Mouse (Mus musculus): ENCODE results near the gene Ephb1. TPM values are rescaled to one million over a fixed set of nuclear protein-coding genes. Genes with fewer than 3 reads are reported as not detected.

Ephb1 gene
- polyA plus RNA-seq, 1 experiment from 2014 or later: 1.0 TPM

GRCm38 (mm10) chr9:102075539-102075938 lies 279.0 kb downstream of the Ephb1 start:
- WGBS: 59% methylated on average over 4 of the region's 4 CpGs
- H3K36me3 ChIP-seq (ENCODE audit: control insufficient read depth, insufficient read depth, low read length): no peaks in the 10 kb centered on the region
- no peak overlapping the region for H3K9ac ChIP-seq (ENCODE audit: low read length)
- no peaks in the 10 kb centered on the region for H3K4me1 ChIP-seq (replicated peaks; ENCODE audit: control insufficient read depth, insufficient read depth)
- no peak overlapping the region for H3K27ac ChIP-seq (replicated peaks)
- DNase-seq (ENCODE audit: low spot score) (no peak), ATAC-seq (ENCODE audit: low FRiP score, low TSS enrichment) (no peak)
- no peaks in the 10 kb centered on the region for H3K27me3 ChIP-seq (ENCODE audit: control insufficient read depth, insufficient read depth, low read length)
- no peak overlapping the region for H3K4me3 ChIP-seq (ENCODE audit: low read depth, low read length)
- no peak overlapping the region for H3K4me2 ChIP-seq (replicated peaks; ENCODE audit: low read depth)
- TF ChIP-seq CTCF (IDR thresholded peaks at IDR 0.05; ENCODE audit: low read depth): no peak
- no peak for TF ChIP-seq EP300 (optimal IDR thresholded peaks at IDR 0.05)
- H3K9me3 ChIP-seq (ENCODE audit: control insufficient read depth, low read length): no peaks in the 10 kb centered on the region

- H3K4me2 ChIP-seq (replicated peaks; ENCODE audit: low read depth): no peak overlapping the region
- H3K9me3 ChIP-seq (ENCODE audit: control insufficient read depth, low read length): no peaks in the 10 kb centered on the region
- H3K4me3 ChIP-seq (ENCODE audit: low read depth, low read length): no peak overlapping the region
- no peaks in the 10 kb centered on the region for H3K4me1 ChIP-seq (replicated peaks; ENCODE audit: control insufficient read depth, insufficient read depth)
- H3K36me3 ChIP-seq (ENCODE audit: control insufficient read depth, insufficient read depth, low read length): no peaks in the 10 kb centered on the region
- WGBS: 84% methylated on average over 5 of the region's 5 CpGs
- H3K9ac ChIP-seq (ENCODE audit: low read length): no peak overlapping the region
- ATAC-seq (ENCODE audit: low FRiP score, low TSS enrichment) (no peak), DNase-seq (ENCODE audit: low spot score) (no peak)
- no peaks in the 10 kb centered on the region for H3K27me3 ChIP-seq (ENCODE audit: control insufficient read depth, insufficient read depth, low read length)
- no peak overlapping the region for H3K27ac ChIP-seq (replicated peaks)
- TF ChIP-seq EP300 (optimal IDR thresholded peaks at IDR 0.05): no peak
- TF ChIP-seq CTCF (IDR thresholded peaks at IDR 0.05; ENCODE audit: low read depth): no peak
Observed at GRCm38 (mm10) chr9:102073404-102073803, 281.1 kb downstream of the Ephb1 start.

- no peaks in the 10 kb centered on the region for H3K36me3 ChIP-seq (ENCODE audit: control insufficient read depth, insufficient read depth, low read length)
- 50% methylated on average over 3 of the region's 3 CpGs for WGBS
- no peak for TF ChIP-seq EP300 (optimal IDR thresholded peaks at IDR 0.05)
- TF ChIP-seq CTCF (IDR thresholded peaks at IDR 0.05; ENCODE audit: low read depth): no peak
- no peak for ATAC-seq (ENCODE audit: low FRiP score, low TSS enrichment)
- no peak overlapping the region for H3K4me2 ChIP-seq (replicated peaks; ENCODE audit: low read depth)
- no peak overlapping the region for H3K4me3 ChIP-seq (ENCODE audit: low read depth, low read length)
- H3K27me3 ChIP-seq (ENCODE audit: control insufficient read depth, insufficient read depth, low read length): no peaks in the 10 kb centered on the region
- no peak overlapping the region for H3K9ac ChIP-seq (ENCODE audit: low read length)
- H3K9me3 ChIP-seq (ENCODE audit: control insufficient read depth, low read length): no peaks in the 10 kb centered on the region
- no peaks in the 10 kb centered on the region for H3K4me1 ChIP-seq (replicated peaks; ENCODE audit: control insufficient read depth, insufficient read depth)
- no peak overlapping the region for H3K27ac ChIP-seq (replicated peaks)
- DNase-seq (ENCODE audit: low spot score): no peak
Observed at GRCm38 (mm10) chr9:102069151-102069882, 285.2 kb downstream of the Ephb1 start.

- DNase-seq (ENCODE audit: low spot score) (peak; percentile 48), ATAC-seq (ENCODE audit: low FRiP score, low TSS enrichment) (no peak)
- Histone ChIP-seq H3K9me3 (ENCODE audit: control insufficient read depth, low read length) (no peaks in the 10 kb centered on the region), H3K36me3 (ENCODE audit: control insufficient read depth, insufficient read depth, low read length) (no peaks in the 10 kb centered on the region), H3K9ac (ENCODE audit: low read length) (no peak overlapping the region), H3K4me1 (replicated peaks; ENCODE audit: control insufficient read depth, insufficient read depth) (no peaks in the 10 kb centered on the region), H3K27ac (replicated peaks) (no peak overlapping the region), H3K4me2 (replicated peaks; ENCODE audit: low read depth) (no peak overlapping the region), H3K4me3 (ENCODE audit: low read depth, low read length) (no peak overlapping the region), H3K27me3 (ENCODE audit: control insufficient read depth, insufficient read depth, low read length) (no peaks in the 10 kb centered on the region)
- WGBS: 65% methylated on average over 10 of the region's 10 CpGs
- TF ChIP-seq CTCF (IDR thresholded peaks at IDR 0.05; ENCODE audit: low read depth) (no peak), EP300 (optimal IDR thresholded peaks at IDR 0.05) (no peak)
Observed at GRCm38 (mm10) chr9:102066601-102067000, 287.9 kb downstream of the Ephb1 start.

DNA sequence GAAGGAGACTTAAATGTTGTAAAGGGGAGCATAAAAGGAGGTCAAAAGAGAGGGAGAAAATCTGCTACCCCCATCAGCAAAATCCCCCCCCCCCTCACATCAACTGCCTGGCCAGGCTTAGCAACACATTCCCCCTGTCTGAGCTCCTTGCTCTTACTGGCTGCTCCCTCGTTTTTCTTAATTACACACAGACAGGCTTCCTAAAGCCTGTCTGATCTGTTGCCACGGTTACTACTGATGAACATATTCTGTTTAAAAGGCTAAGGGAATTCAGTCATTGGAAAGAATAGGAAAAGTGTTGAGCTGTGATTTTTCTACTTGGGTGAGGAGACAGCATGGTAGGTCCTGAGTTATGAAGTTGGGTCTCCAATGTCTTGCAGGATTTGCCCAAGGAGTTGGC lies 308.6 kb downstream of the Ephb1 start:
- WGBS: 44% methylated on average over 2 of the region's 2 CpGs
- no peak for DNase-seq (ENCODE audit: low spot score)
- Histone ChIP-seq H3K4me1 (replicated peaks; ENCODE audit: control insufficient read depth, insufficient read depth) (no peaks in the 10 kb centered on the region), H3K9me3 (ENCODE audit: control insufficient read depth, low read length) (no peaks in the 10 kb centered on the region), H3K27ac (replicated peaks) (no peak overlapping the region), H3K27me3 (ENCODE audit: control insufficient read depth, insufficient read depth, low read length) (no peaks in the 10 kb centered on the region), H3K4me2 (replicated peaks; ENCODE audit: low read depth) (no peak overlapping the region), H3K9ac (ENCODE audit: low read length) (no peak overlapping the region), H3K36me3 (ENCODE audit: control insufficient read depth, insufficient read depth, low read length) (no peaks in the 10 kb centered on the region), H3K4me3 (ENCODE audit: low read depth, low read length) (no peak overlapping the region)
- no peak for TF ChIP-seq EP300 (optimal IDR thresholded peaks at IDR 0.05)
- TF ChIP-seq CTCF (IDR thresholded peaks at IDR 0.05; ENCODE audit: low read depth): no peak
- ATAC-seq (ENCODE audit: low FRiP score, low TSS enrichment): no peak

- H3K27ac ChIP-seq (replicated peaks): no peak overlapping the region
- no peak overlapping the region for H3K4me3 ChIP-seq (ENCODE audit: low read depth, low read length)
- no peak for TF ChIP-seq EP300 (optimal IDR thresholded peaks at IDR 0.05)
- TF ChIP-seq CTCF (IDR thresholded peaks at IDR 0.05; ENCODE audit: low read depth): no peak
- H3K9me3 ChIP-seq (ENCODE audit: control insufficient read depth, low read length): no peaks in the 10 kb centered on the region
- ATAC-seq (ENCODE audit: low FRiP score, low TSS enrichment): no peak
- H3K36me3 ChIP-seq (ENCODE audit: control insufficient read depth, insufficient read depth, low read length): no peaks in the 10 kb centered on the region
- no peak overlapping the region for H3K4me2 ChIP-seq (replicated peaks; ENCODE audit: low read depth)
- no peak for DNase-seq (ENCODE audit: low spot score)
- no peaks in the 10 kb centered on the region for H3K27me3 ChIP-seq (ENCODE audit: control insufficient read depth, insufficient read depth, low read length)
- H3K9ac ChIP-seq (ENCODE audit: low read length): no peak overlapping the region
- 41% methylated on average over 8 of the region's 8 CpGs for WGBS
- no peaks in the 10 kb centered on the region for H3K4me1 ChIP-seq (replicated peaks; ENCODE audit: control insufficient read depth, insufficient read depth)
Observed at GRCm38 (mm10) chr9:102045111-102045861, 309.2 kb downstream of the Ephb1 start.
